8 mouse cellular contexts compared by ENCODE assay signal in genomic region chr6:11925496-11926041, GRCm38 (mm10). TPM values are rescaled to one million over a fixed set of nuclear protein-coding genes. Genes with fewer than 3 reads are reported as not detected.
DNase-seq lines count a peak whose midpoint lies in the region; ATAC-seq and TF ChIP-seq lines count a peak whose summit lies in the region.

No protein-coding gene starts in this region.

- H3K27ac ChIP-seq in CH12.LX (ENCODE audit: insufficient read depth, low read depth): peak overlapping the region; percentile 60
- H3K27ac ChIP-seq in forebrain, embryonic 11.5 days (ENCODE audit: low read depth, low read length): peak overlapping the region; percentile 97
- peak overlapping the region; percentile 96 for H3K27ac ChIP-seq in heart, postnatal 0 days (ENCODE audit: low read depth)
- H3K27ac ChIP-seq in liver, embryonic 16.5 days (ENCODE audit: low read length): peak overlapping the region; percentile 88
- peak overlapping the region; percentile 97 for H3K27ac ChIP-seq in neural tube, embryonic 15.5 days (replicated peaks)

- dilution Hi-C loops in CH12.LX (cut with MboI; ENCODE audit: extremely low pct_ligation_motif_present, extremely low pct_unique_long_range_greater_than_20kb, low sequenced_read_pairs): no loop called here

- in situ Hi-C loops in CH12.LX (cut with MboI; ENCODE audit: low pct_ligation_motif_present, low pct_unique_long_range_greater_than_20kb, low sequenced_read_pairs): no loop called here

- no peaks in the 10 kb centered on the region for H3K27me3 ChIP-seq in CH12.LX (replicated peaks)
- no peaks in the 10 kb centered on the region for H3K27me3 ChIP-seq in forebrain, embryonic 11.5 days (ENCODE audit: control insufficient read depth, insufficient read depth, low read length)
- no peaks in the 10 kb centered on the region for H3K27me3 ChIP-seq in heart, postnatal 0 days (ENCODE audit: control insufficient read depth, insufficient read depth, low read length)
- H3K27me3 ChIP-seq in liver, embryonic 16.5 days (ENCODE audit: control insufficient read depth, insufficient read depth, low read depth, low read length): no peaks in the 10 kb centered on the region
- H3K27me3 ChIP-seq in neural tube, embryonic 15.5 days (replicated peaks): no peaks in the 10 kb centered on the region

- peak overlapping the region; percentile 98 for H3K9ac ChIP-seq in CH12.LX (ENCODE audit: insufficient read depth, low read depth)
- peak overlapping the region; percentile 96 for H3K9ac ChIP-seq in forebrain, embryonic 11.5 days (ENCODE audit: low read length)
- peak overlapping the region; percentile 99 for H3K9ac ChIP-seq in heart, postnatal 0 days (replicated peaks; ENCODE audit: low read depth, low read length)
- H3K9ac ChIP-seq in liver, embryonic 16.5 days (ENCODE audit: low read depth, low read length): peak overlapping the region; percentile 93
- H3K9ac ChIP-seq in neural tube, embryonic 15.5 days (replicated peaks): peak overlapping the region; percentile 90

- peaks cover 9% of the 10 kb centered on the region for H3K79me2 ChIP-seq in CH12.LX (replicated peaks; ENCODE audit: control insufficient read depth, extremely low read depth, insufficient read depth, poor library complexity, severe bottlenecking)

- peaks cover 0 to 15% of the 10 kb centered on the region in 2 experiments; a peak in 2 of 4 replicates for H3K4me1 ChIP-seq in CH12.LX (ENCODE audit: control insufficient read depth in 1 of 2, insufficient read depth in 2 of 2)
- H3K4me1 ChIP-seq in forebrain, embryonic 11.5 days (replicated peaks; ENCODE audit: control insufficient read depth, insufficient read depth, low read length): no peaks in the 10 kb centered on the region
- H3K4me1 ChIP-seq in heart, postnatal 0 days (ENCODE audit: control insufficient read depth, insufficient read depth): no peaks in the 10 kb centered on the region
- peaks cover 9% of the 10 kb centered on the region for H3K4me1 ChIP-seq in liver, embryonic 16.5 days (ENCODE audit: control insufficient read depth, low read depth, low read length)
- peaks cover 29% of the 10 kb centered on the region for H3K4me1 ChIP-seq in neural tube, embryonic 15.5 days

- no peak for TF ChIP-seq RAD21 in CH12.LX (IDR thresholded peaks at IDR 0.05; ENCODE audit: low read depth, low read length)

- peak; percentile 87 for DNase-seq in CH12.LX (ENCODE audit: extremely low read depth)
- peak; percentile 73 for DNase-seq in c-Kit-positive CD71-negative TER-119-negative erythroid progenitor cells, embryonic 14.5 days (ENCODE audit: low read depth)
- DNase-seq in forebrain, embryonic 11.5 days (ENCODE audit: low spot score): peak; percentile 92
- peak; percentile 86 for DNase-seq in heart, postnatal 0 days (ENCODE audit: low spot score)
- DNase-seq in kidney, postnatal 4 days: peak; percentile 91 to 95
- DNase-seq in testis, postnatal 14 days (ENCODE audit: low spot score): peak; percentile 88

- peaks cover 2% of the 10 kb centered on the region for H3K9me3 ChIP-seq in CH12.LX (replicated peaks; ENCODE audit: low read length)
- H3K9me3 ChIP-seq in forebrain, embryonic 11.5 days (ENCODE audit: control insufficient read depth, low read length): no peaks in the 10 kb centered on the region; the same call in 1 of the 2 replicates
- no peaks in the 10 kb centered on the region for H3K9me3 ChIP-seq in heart, postnatal 0 days (replicated peaks; ENCODE audit: control insufficient read depth, low read length)
- H3K9me3 ChIP-seq in liver, embryonic 16.5 days (replicated peaks; ENCODE audit: control insufficient read depth, low read length): no peaks in the 10 kb centered on the region
- H3K9me3 ChIP-seq in neural tube, embryonic 15.5 days (replicated peaks): no peaks in the 10 kb centered on the region

- peak overlapping the region; percentile 98 for H3K4me2 ChIP-seq in CH12.LX (ENCODE audit: insufficient read depth, low read depth, poor library complexity, severe bottlenecking)
- H3K4me2 ChIP-seq in forebrain, embryonic 11.5 days (ENCODE audit: low read depth, low read length, severe bottlenecking): peak overlapping the region; percentile 64
- peak overlapping the region; percentile 92 for H3K4me2 ChIP-seq in heart, postnatal 0 days (ENCODE audit: low read depth, low read length)
- peak overlapping the region; percentile 91 for H3K4me2 ChIP-seq in liver, embryonic 16.5 days (ENCODE audit: low read depth, low read length)
- H3K4me2 ChIP-seq in neural tube, embryonic 15.5 days: peak overlapping the region; percentile 60

- peaks cover 3 to 19% of the 10 kb centered on the region in 2 experiments for H3K36me3 ChIP-seq in CH12.LX (replicated peaks in 1 of 2; ENCODE audit: control insufficient read depth in 1 of 2, insufficient read depth in 1 of 2, low read length in 1 of 2)
- H3K36me3 ChIP-seq in forebrain, embryonic 11.5 days (ENCODE audit: control insufficient read depth, insufficient read depth, low read length): no peaks in the 10 kb centered on the region
- H3K36me3 ChIP-seq in heart, postnatal 0 days (replicated peaks; ENCODE audit: control insufficient read depth, insufficient read depth, low read length): peaks cover 3% of the 10 kb centered on the region; the same call in 1 of the 2 replicates
- no peaks in the 10 kb centered on the region; the same call in 1 of the 2 replicates for H3K36me3 ChIP-seq in liver, embryonic 16.5 days (ENCODE audit: control insufficient read depth, insufficient read depth)
- H3K36me3 ChIP-seq in neural tube, embryonic 15.5 days: no peaks in the 10 kb centered on the region

- ATAC-seq in forebrain, embryonic 11.5 days (replicated peaks; ENCODE audit: low FRiP score): peak; percentile 96
- ATAC-seq in heart, postnatal 0 days (ENCODE audit: insufficient read depth, low read depth): peak; percentile 96
- peak; percentile 95 for ATAC-seq in liver, embryonic 16.5 days (ENCODE audit: low read depth)
- peak; percentile 97 for ATAC-seq in neural tube, embryonic 15.5 days (ENCODE audit: low FRiP score)

- no peak for TF ChIP-seq EP300 in CH12.LX (IDR thresholded peaks at IDR 0.05; ENCODE audit: low read length)
- no peak for TF ChIP-seq EP300 in heart, postnatal 0 days (IDR thresholded peaks at IDR 0.05; ENCODE audit: low read depth)

- H3K4me3 ChIP-seq in CH12.LX (replicated peaks in 1 of 3; ENCODE audit: low read depth in 2 of 3, low read length in 2 of 3, poor library complexity in 1 of 3): peak overlapping the region; percentile 83 to 95 (median 85)
- peak overlapping the region; percentile 91 for H3K4me3 ChIP-seq in forebrain, embryonic 11.5 days (ENCODE audit: low read depth, low read length)
- H3K4me3 ChIP-seq in heart, postnatal 0 days (ENCODE audit: low read depth, low read length): peak overlapping the region; percentile 92
- H3K4me3 ChIP-seq in liver, embryonic 16.5 days (ENCODE audit: low read depth, low read length): peak overlapping the region; percentile 92
- peak overlapping the region; percentile 74 for H3K4me3 ChIP-seq in neural tube, embryonic 15.5 days (replicated peaks)

- peak; percentile 89 for TF ChIP-seq POLR2A in CH12.LX (IDR thresholded peaks at IDR 0.05; ENCODE audit: low read depth, low read length)

- WGBS in forebrain, embryonic 11.5 days: under 1% methylated on average over 18 of the region's 20 CpGs
- WGBS in heart, postnatal 0 days: under 1% methylated on average over 20 of the region's 20 CpGs
- WGBS in liver, embryonic 16.5 days (ENCODE audit: insufficient replicate concordance): under 1% methylated on average over 20 of the region's 20 CpGs
- under 1% methylated on average over 20 of the region's 20 CpGs for WGBS in neural tube, embryonic 15.5 days

- TF ChIP-seq CTCF in CH12.LX (conservative IDR thresholded peaks at IDR 0.05 in 1 of 2, IDR thresholded peaks at IDR 0.05 in 1 of 2; ENCODE audit: low read depth in 2 of 2, low read length in 2 of 2): no peak
- no peak for TF ChIP-seq CTCF in heart, postnatal 0 days (IDR thresholded peaks at IDR 0.05; ENCODE audit: low read depth)

TF ChIP-seq in CH12.LX, 34 proteins besides CTCF, POLR2A, EP300 and RAD21 (continues in another document):
- TF ChIP-seq ZNF384 (IDR thresholded peaks at IDR 0.05; ENCODE audit: low read depth, low read length) (no peak), MAFK (IDR thresholded peaks at IDR 0.05; ENCODE audit: insufficient replicate concordance, low read length) (no peak), ZKSCAN1 (IDR thresholded peaks at IDR 0.05; ENCODE audit: borderline replicate concordance, low read depth, low read length) (no peak), MEF2A (IDR thresholded peaks at IDR 0.05; ENCODE audit: borderline replicate concordance, low read depth, low read length) (no peak), MXI1 (IDR thresholded peaks at IDR 0.05; ENCODE audit: low read depth, low read length) (no peak; the same call in 1 of the 2 replicates), TBP (conservative IDR thresholded peaks at IDR 0.05; ENCODE audit: low read depth, low read length) (peak; percentile 74), RCOR1 (conservative IDR thresholded peaks at IDR 0.05; ENCODE audit: low read depth, low read length) (no peak), SIN3A (IDR thresholded peaks at IDR 0.05; ENCODE audit: low read length) (peak; percentile 79), MYC (IDR thresholded peaks at IDR 0.05; ENCODE audit: low read depth, low read length) (0 out of 2 replicates have a peak, but pooled peaks have one; percentile 22), ELF1 (IDR thresholded peaks at IDR 0.05; ENCODE audit: low read depth, low read length) (peak; percentile 91)

RNA-seq across cellular contexts. Expression of gene Phf14, which starts 18.0 kb away (rescaled TPM):
- total RNA-seq in CH12.LX (2012; rRNA removed) (24.7 and 27.0 TPM in 2 replicates), CH12.LX (2014; rRNA removed) (26.0 and 37.5 TPM in 2 replicates)
- 39.3 and 41.2 TPM in 2 replicates for polyA plus RNA-seq in CH12.LX (2012; ENCODE audit: insufficient read length, low read depth)
- polyA plus RNA-seq in forebrain, embryonic 11.5 days (2014; fragmentation: Nextera tagmentation; extraction: Ambion mirVana): 87.0 and 94.4 TPM in 2 replicates
- 34.4 and 49.8 TPM in 2 replicates for total RNA-seq in heart, postnatal 0 days (2014; rRNA removed; ENCODE audit: low replicate concordance)
- polyA plus RNA-seq in heart, postnatal 0 days (2015; fragmentation: Nextera tagmentation; extraction: Ambion mirVana): 42.2 and 46.7 TPM in 2 replicates
- polyA plus RNA-seq in liver, embryonic 16.5 days (2015; fragmentation: Nextera tagmentation; extraction: Ambion mirVana): 11.7 and 13.0 TPM in 2 replicates
- polyA plus RNA-seq in neural tube, embryonic 15.5 days (2015; fragmentation: Nextera tagmentation; extraction: Ambion mirVana): 72.2 and 84.1 TPM in 2 replicates

RNA-seq across cellular contexts. Expression of gene Ndufa4, which starts 18.3 kb away (rescaled TPM):
- total RNA-seq in CH12.LX (2012; rRNA removed): 381 and 410 TPM in 2 replicates
- total RNA-seq in CH12.LX (2014; rRNA removed): 887 and 949 TPM in 2 replicates
- 490 and 511 TPM in 2 replicates for polyA plus RNA-seq in CH12.LX (2012; ENCODE audit: insufficient read length, low read depth)
- 683 and 720 TPM in 2 replicates for polyA plus RNA-seq in forebrain, embryonic 11.5 days (2014; fragmentation: Nextera tagmentation; extraction: Ambion mirVana)
- 1,872 and 2,133 TPM in 2 replicates for total RNA-seq in heart, postnatal 0 days (2014; rRNA removed; ENCODE audit: low replicate concordance)
- polyA plus RNA-seq in heart, postnatal 0 days (2015; fragmentation: Nextera tagmentation; extraction: Ambion mirVana): 3,474 and 3,647 TPM in 2 replicates
- 494 and 536 TPM in 2 replicates for polyA plus RNA-seq in liver, embryonic 16.5 days (2015; fragmentation: Nextera tagmentation; extraction: Ambion mirVana)
- 1,257 and 1,503 TPM in 2 replicates for polyA plus RNA-seq in neural tube, embryonic 15.5 days (2015; fragmentation: Nextera tagmentation; extraction: Ambion mirVana)

Comparison
In these comparisons a context has a peak if more than half of its experiments do, and no peak if none do; other contexts are left out.
1. Peak in every context shown above with its lines: DNase-seq, ATAC-seq, H3K4me3 ChIP-seq and H3K27ac ChIP-seq.